Mouse (Mus musculus): ENCODE results near the gene Bdkrb1. TPM values are rescaled to one million over a fixed set of nuclear protein-coding genes. Genes with fewer than 3 reads are reported as not detected.

Gene Bdkrb1
- polyA plus RNA-seq, 1 experiment from 2014 or later, result not detected

DNA sequence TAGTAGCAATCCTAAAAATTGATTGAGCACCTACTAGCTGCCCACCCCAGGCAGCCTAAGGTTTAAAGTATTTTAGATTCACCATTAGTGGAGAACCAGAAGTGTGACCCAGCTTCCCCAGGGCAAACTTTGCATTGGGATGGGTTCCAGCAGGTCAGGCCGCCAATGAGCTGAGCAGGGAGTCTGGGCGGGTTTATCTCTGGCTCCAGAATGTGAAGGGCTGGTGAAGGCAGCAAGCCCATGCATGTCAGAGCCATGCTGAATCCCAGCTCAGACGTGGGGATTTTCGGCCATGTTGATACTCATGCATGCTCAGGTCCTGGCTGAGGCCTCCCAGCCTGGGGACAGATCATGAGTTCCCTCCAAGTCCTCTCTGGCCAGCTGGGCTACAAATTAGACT, 28.5 kb upstream of the Bdkrb1 start:
- WGBS, result 86% methylated on average over 4 of the region's 4 CpGs
- no peaks in the 10 kb centered on the region for H3K27me3 ChIP-seq (ENCODE audit: poor library complexity, severe bottlenecking)
- no peak overlapping the region for H3K27ac ChIP-seq
- peaks cover 10% of the 10 kb centered on the region for H3K4me1 ChIP-seq
- H3K9me3 ChIP-seq, result no peaks in the 10 kb centered on the region
- H3K4me3 ChIP-seq, result no peak overlapping the region
- H3K36me3 ChIP-seq (replicated peaks), result no peaks in the 10 kb centered on the region
- DNase-seq (ENCODE audit: extremely low spot score, low spot score), result no peak

- H3K9me3 ChIP-seq, result no peaks in the 10 kb centered on the region
- no peaks in the 10 kb centered on the region for H3K36me3 ChIP-seq (replicated peaks)
- H3K27ac ChIP-seq, result no peak overlapping the region
- DNase-seq (ENCODE audit: extremely low spot score, low spot score), result no peak
- no peak overlapping the region for H3K4me3 ChIP-seq
- WGBS, result 85% methylated on average over 17 of the region's 17 CpGs
- peaks cover 34% of the 10 kb centered on the region for H3K4me1 ChIP-seq
- peaks cover 5% of the 10 kb centered on the region; the same call in 1 of the 2 replicates for H3K27me3 ChIP-seq (ENCODE audit: poor library complexity, severe bottlenecking)
Measured at GRCm38 (mm10) chr12:105580490-105580889, 22.4 kb upstream of the Bdkrb1 start.

GRCm38 (mm10) chr12:105582486-105582885, 20.4 kb upstream of the Bdkrb1 start:
- 63% methylated on average over 9 of the region's 9 CpGs for WGBS
- no peaks in the 10 kb centered on the region for H3K36me3 ChIP-seq (replicated peaks)
- H3K27ac ChIP-seq, result no peak overlapping the region
- no peaks in the 10 kb centered on the region for H3K9me3 ChIP-seq
- no peak overlapping the region for H3K4me3 ChIP-seq
- H3K4me1 ChIP-seq, result peaks cover 37% of the 10 kb centered on the region
- DNase-seq (ENCODE audit: extremely low spot score, low spot score), result no peak
- peaks cover 14% of the 10 kb centered on the region for H3K27me3 ChIP-seq (ENCODE audit: poor library complexity, severe bottlenecking)

DNA sequence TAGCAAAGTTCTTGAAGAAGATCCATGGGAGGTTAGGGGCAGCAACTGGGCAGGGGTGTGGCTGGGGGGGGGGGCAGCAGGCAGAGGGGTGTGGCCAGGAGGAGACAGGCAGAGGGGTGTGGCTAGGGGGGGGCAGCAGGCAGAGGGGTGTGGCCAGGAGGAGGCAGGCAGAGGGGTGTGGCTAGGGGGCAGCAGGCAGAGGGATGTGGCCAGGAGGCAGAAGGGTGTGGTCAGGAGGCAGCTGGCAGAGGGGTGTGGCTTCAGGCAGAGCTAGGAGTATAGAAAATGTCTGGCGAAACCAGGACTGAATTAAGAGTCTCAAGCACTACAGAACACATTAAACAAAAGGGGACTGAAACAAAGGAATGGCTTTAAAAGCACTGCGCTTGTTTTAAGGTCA, 19.4 kb upstream of the Bdkrb1 start:
- H3K4me1 ChIP-seq, result peaks cover 37% of the 10 kb centered on the region
- peak; percentile 30 for DNase-seq (ENCODE audit: extremely low spot score, low spot score)
- H3K9me3 ChIP-seq, result no peaks in the 10 kb centered on the region
- H3K27ac ChIP-seq, result no peak overlapping the region
- H3K4me3 ChIP-seq, result no peak overlapping the region
- H3K36me3 ChIP-seq (replicated peaks), result no peaks in the 10 kb centered on the region
- 9% methylated on average over 2 of the region's 2 CpGs for WGBS
- peaks cover 14% of the 10 kb centered on the region for H3K27me3 ChIP-seq (ENCODE audit: poor library complexity, severe bottlenecking)

DNA sequence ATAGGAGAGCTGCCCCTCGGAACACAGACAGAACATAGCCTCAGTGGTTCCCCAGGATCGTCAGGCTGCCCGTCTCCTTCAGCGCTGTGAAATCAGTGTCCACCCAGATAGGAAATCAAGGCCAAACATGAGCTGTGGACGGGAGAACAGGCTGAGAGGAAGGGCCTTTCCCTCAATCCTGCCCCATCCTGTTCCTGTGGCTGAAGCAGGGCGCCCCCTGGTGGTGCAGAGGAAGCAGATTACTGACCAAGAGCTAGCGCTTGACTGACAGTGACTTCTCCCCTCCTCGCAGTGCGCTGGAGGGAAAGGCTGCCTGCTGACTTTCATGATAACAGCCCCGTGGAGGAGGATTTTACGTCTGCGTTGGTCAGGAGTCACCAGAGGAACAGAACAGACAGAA, 18.0 kb upstream of the Bdkrb1 start:
- Histone ChIP-seq H3K4me1 (peaks cover 36% of the 10 kb centered on the region), H3K9me3 (no peaks in the 10 kb centered on the region), H3K36me3 (replicated peaks) (no peaks in the 10 kb centered on the region), H3K4me3 (no peak overlapping the region), H3K27ac (no peak overlapping the region; the same call in 1 of the 2 replicates), H3K27me3 (ENCODE audit: poor library complexity, severe bottlenecking) (peaks cover 14% of the 10 kb centered on the region)
- WGBS, result 17% methylated on average over 12 of the region's 12 CpGs
- DNase-seq (ENCODE audit: extremely low spot score, low spot score), result peak; percentile 78

DNA sequence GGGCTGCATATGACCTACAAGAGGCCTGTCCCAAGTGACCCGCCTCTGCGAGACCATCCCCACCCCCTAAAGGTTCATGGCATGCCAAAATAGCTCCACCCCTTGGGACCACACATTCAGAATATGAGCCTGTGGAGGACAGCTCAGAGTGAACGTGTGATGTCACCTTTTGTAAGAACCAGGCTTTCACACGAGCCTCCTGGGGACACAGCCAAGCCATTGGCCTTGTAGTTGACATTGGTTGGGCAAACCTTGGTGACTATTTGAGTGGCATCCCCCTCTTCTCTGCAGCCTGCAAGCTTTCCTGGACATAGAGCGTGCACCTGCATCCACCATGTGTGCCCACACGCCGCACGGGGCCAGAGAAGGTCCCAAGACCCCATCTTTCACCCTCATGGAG, 15.4 kb upstream of the Bdkrb1 start:
- 86% methylated on average over 8 of the region's 8 CpGs for WGBS
- H3K4me1 ChIP-seq, result peaks cover 26% of the 10 kb centered on the region
- H3K27ac ChIP-seq, result no peak overlapping the region
- no peaks in the 10 kb centered on the region for H3K9me3 ChIP-seq
- H3K4me3 ChIP-seq, result no peak overlapping the region
- H3K36me3 ChIP-seq (replicated peaks), result no peaks in the 10 kb centered on the region
- DNase-seq (ENCODE audit: extremely low spot score, low spot score), result no peak
- peaks cover 14% of the 10 kb centered on the region for H3K27me3 ChIP-seq (ENCODE audit: poor library complexity, severe bottlenecking)

DNA sequence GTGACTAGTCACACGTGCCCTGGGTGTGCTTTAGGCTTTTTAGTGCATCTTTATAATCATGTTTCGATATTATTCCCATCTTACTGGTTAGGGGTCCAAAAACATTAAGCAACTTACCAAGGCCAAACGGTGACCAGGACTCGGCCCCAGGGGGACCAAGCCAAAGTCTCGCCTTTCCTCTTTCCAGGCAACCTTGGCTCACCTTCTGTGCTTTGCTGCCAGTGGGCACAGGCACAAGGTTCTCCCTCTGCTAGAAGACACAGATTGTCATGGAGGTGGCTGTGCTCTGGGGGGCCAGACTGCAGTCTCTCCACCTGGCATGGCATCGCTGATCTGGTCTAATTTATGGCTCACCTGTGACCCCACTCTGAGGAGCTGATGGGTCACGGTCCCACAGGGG, 12.1 kb upstream of the Bdkrb1 start:
- Histone ChIP-seq H3K4me3 (no peak overlapping the region), H3K9me3 (no peaks in the 10 kb centered on the region), H3K27ac (no peak overlapping the region), H3K36me3 (replicated peaks) (no peaks in the 10 kb centered on the region), H3K4me1 (peaks cover 9% of the 10 kb centered on the region; the same call in 1 of the 2 replicates), H3K27me3 (ENCODE audit: poor library complexity, severe bottlenecking) (peaks cover 9% of the 10 kb centered on the region)
- no peak for DNase-seq (ENCODE audit: extremely low spot score, low spot score)
- 86% methylated on average over 7 of the region's 7 CpGs for WGBS

GRCm38 (mm10) chr12:105592361-105592761, 10.5 kb upstream of the Bdkrb1 start:
- no peak overlapping the region for H3K27ac ChIP-seq
- peaks cover 6% of the 10 kb centered on the region; the same call in 1 of the 2 replicates for H3K4me1 ChIP-seq
- no peak for DNase-seq (ENCODE audit: extremely low spot score, low spot score)
- H3K27me3 ChIP-seq (ENCODE audit: poor library complexity, severe bottlenecking), result no peaks in the 10 kb centered on the region
- no peaks in the 10 kb centered on the region for H3K9me3 ChIP-seq
- 97% methylated on average over 23 of the region's 23 CpGs for WGBS
- no peak overlapping the region for H3K4me3 ChIP-seq
- H3K36me3 ChIP-seq (replicated peaks), result no peaks in the 10 kb centered on the region

GRCm38 (mm10) chr12:105593471-105593870, 9.4 kb upstream of the Bdkrb1 start:
- no peaks in the 10 kb centered on the region for H3K9me3 ChIP-seq
- peaks cover 9% of the 10 kb centered on the region for H3K4me1 ChIP-seq
- no peak overlapping the region for H3K4me3 ChIP-seq
- H3K27me3 ChIP-seq (ENCODE audit: poor library complexity, severe bottlenecking), result no peaks in the 10 kb centered on the region
- H3K36me3 ChIP-seq (replicated peaks), result no peaks in the 10 kb centered on the region
- DNase-seq (ENCODE audit: extremely low spot score, low spot score), result no peak
- WGBS, result 67% methylated on average over 4 of the region's 4 CpGs
- H3K27ac ChIP-seq, result 0 out of 2 replicates have a peak overlapping the region, but pooled peaks have one; percentile 20

DNA sequence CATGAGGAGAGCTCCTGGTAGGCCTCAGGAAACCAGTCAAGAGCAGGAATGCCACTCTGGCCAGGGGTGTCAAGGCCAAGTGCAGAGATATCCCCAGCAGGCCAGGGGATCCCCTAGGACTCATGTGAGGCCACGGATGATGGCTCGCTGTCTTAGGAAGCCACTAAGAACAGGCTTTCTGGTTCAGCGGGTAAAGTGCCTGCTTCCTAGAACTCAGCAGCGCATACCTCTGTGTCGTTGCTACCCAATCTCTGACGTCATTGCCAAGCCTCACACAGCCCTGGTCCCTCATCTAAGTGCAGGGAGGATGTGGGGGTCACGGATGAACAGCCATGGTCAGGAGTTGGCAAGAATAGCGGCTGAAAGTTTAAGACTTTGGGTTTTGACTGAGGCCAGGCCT, 5.8 kb upstream of the Bdkrb1 start:
- WGBS, result 90% methylated on average over 8 of the region's 8 CpGs
- Histone ChIP-seq H3K27ac (no peak overlapping the region), H3K4me3 (no peak overlapping the region), H3K4me1 (peaks cover 39% of the 10 kb centered on the region), H3K36me3 (replicated peaks) (no peaks in the 10 kb centered on the region), H3K27me3 (ENCODE audit: poor library complexity, severe bottlenecking) (no peaks in the 10 kb centered on the region), H3K9me3 (no peaks in the 10 kb centered on the region; the same call in 1 of the 2 replicates)
- DNase-seq (ENCODE audit: extremely low spot score, low spot score), result no peak

DNA sequence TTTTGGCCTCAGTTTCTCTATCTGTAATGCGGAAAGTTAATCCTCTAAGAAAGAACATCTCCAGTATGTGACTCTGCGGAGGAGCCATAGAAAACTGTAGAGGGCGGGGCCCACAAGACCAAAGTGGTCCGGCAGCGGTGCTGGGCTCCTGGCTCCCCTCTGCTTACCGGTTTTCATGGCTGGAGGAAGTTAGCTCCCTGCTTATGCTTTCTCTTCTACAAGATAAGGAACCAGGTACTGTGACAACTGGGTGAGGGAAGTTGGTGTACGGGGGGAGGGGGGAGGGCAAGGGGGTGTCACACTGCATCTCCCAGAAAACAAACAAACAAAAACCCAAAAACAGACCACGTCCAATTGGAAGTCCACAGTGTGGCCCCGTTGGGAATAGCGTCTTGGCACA, 4.4 kb upstream of the Bdkrb1 start:
- Histone ChIP-seq H3K27me3 (ENCODE audit: poor library complexity, severe bottlenecking) (no peaks in the 10 kb centered on the region), H3K27ac (peak overlapping the region; percentile 32; the same call in 1 of the 2 replicates), H3K36me3 (replicated peaks) (no peaks in the 10 kb centered on the region), H3K4me3 (no peak overlapping the region), H3K9me3 (no peaks in the 10 kb centered on the region; the same call in 1 of the 2 replicates), H3K4me1 (peaks cover 37% of the 10 kb centered on the region)
- DNase-seq (ENCODE audit: extremely low spot score, low spot score), result no peak
- 82% methylated on average over 10 of the region's 10 CpGs for WGBS

DNA sequence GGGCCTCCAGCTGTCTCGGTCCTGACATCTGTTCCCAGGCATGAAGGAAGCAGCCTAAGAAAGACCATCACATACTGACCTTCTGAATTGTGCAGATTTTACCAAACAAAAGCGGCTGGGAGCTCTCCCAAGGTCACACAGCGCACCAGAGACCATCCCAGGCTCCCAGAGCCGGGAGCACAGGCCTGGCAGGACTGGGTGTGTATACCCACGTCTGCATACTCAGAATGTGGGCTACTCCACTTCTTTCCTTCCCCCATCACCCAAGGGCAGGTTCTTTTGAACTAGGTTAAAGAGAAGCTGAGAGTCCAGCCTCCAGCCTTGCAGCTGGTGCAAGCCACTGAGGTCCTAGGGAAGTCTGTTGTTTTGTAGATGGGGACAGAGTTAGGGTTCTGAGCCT, 3.8 kb upstream of the Bdkrb1 start:
- Histone ChIP-seq H3K36me3 (replicated peaks) (no peaks in the 10 kb centered on the region), H3K4me1 (peaks cover 35% of the 10 kb centered on the region), H3K27ac (peak overlapping the region; percentile 32; the same call in 1 of the 2 replicates), H3K27me3 (ENCODE audit: poor library complexity, severe bottlenecking) (peaks cover 3% of the 10 kb centered on the region; the same call in 1 of the 2 replicates), H3K4me3 (no peak overlapping the region), H3K9me3 (no peaks in the 10 kb centered on the region; the same call in 1 of the 2 replicates)
- 65% methylated on average over 5 of the region's 5 CpGs for WGBS
- DNase-seq (ENCODE audit: extremely low spot score, low spot score), result no peak

GRCm38 (mm10) chr12:105601586-105601985, 1.3 kb upstream of the Bdkrb1 start:
- WGBS, result 71% methylated on average over 6 of the region's 6 CpGs
- Histone ChIP-seq H3K27ac (peak overlapping the region; percentile 27; the same call in 1 of the 2 replicates), H3K4me1 (peaks cover 59% of the 10 kb centered on the region), H3K36me3 (replicated peaks) (no peaks in the 10 kb centered on the region), H3K27me3 (ENCODE audit: poor library complexity, severe bottlenecking) (peaks cover 16% of the 10 kb centered on the region), H3K9me3 (no peaks in the 10 kb centered on the region; the same call in 1 of the 2 replicates), H3K4me3 (no peak overlapping the region)
- no peak for DNase-seq (ENCODE audit: extremely low spot score, low spot score)

DNA sequence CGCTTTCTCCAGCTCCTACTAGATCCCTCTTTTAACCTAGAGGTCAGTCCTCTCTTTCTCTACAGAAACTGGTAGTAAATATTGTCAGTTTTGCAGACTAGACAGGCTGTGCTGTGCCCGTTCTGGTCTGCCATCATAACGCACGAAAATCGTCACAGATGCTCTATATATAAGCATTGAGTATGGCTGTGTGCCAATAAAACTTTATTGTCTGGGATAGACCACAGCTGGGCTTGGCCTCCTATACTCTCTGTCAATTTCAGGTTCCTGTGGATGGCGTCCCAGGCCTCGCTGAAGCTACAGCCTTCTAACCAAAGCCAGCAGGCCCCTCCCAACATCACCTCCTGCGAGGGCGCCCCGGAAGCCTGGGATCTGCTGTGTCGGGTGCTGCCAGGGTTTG, 1.0 kb downstream of the Bdkrb1 start:
- Histone ChIP-seq H3K4me1 (peaks cover 51% of the 10 kb centered on the region), H3K4me3 (no peak overlapping the region), H3K27me3 (ENCODE audit: poor library complexity, severe bottlenecking) (peaks cover 25% of the 10 kb centered on the region), H3K36me3 (replicated peaks) (no peaks in the 10 kb centered on the region), H3K27ac (0 out of 2 replicates have a peak overlapping the region, but pooled peaks have one; percentile 16), H3K9me3 (no peaks in the 10 kb centered on the region; the same call in 1 of the 2 replicates)
- no peak for DNase-seq (ENCODE audit: extremely low spot score, low spot score)
- 95% methylated on average over 11 of the region's 11 CpGs for WGBS

All from forebrain, embryonic 10.5 days (tissue).